Mouse (Mus musculus): ENCODE data around the gene Pef1.

- no peak for TF ChIP-seq POLR2A (IDR thresholded peaks at IDR 0.05; ENCODE audit: insufficient read depth, low read depth, low read length)
- no peak for TF ChIP-seq CTCF (IDR thresholded peaks at IDR 0.05)
Measured at GRCm38 (mm10) chr4:130109666-130110065, 7.3 kb downstream of the Pef1 start.
